Mouse (Mus musculus): ENCODE results near the gene Gm826. TPM values are rescaled to one million over a fixed set of nuclear protein-coding genes. Genes with fewer than 3 reads are reported as not detected.

Gm826 gene
- polyA plus RNA-seq, 1 experiment from 2014 or later = not detected

- Histone ChIP-seq H3K4me3 (peak overlapping the region; percentile 65), H3K9me3 (no peaks in the 10 kb centered on the region), H3K27me3 (peaks cover 77% of the 10 kb centered on the region), H3K27ac (0 out of 2 replicates have a peak overlapping the region, but pooled peaks have one; percentile 90), H3K4me1 (peaks cover 55% of the 10 kb centered on the region), H3K4me2 (peak overlapping the region; percentile 93), H3K36me3 (no peaks in the 10 kb centered on the region), H3K9ac (peak overlapping the region; percentile 84)
- no peak for ATAC-seq (ENCODE audit: insufficient number of reproducible peaks, insufficient read depth, low FRiP score, low TSS enrichment, low read depth)
- WGBS = under 1% methylated on average over 50 of the region's 50 CpGs
Observed at GRCm38 (mm10) chr2:160365107-160365911, 31.3 kb upstream of the Gm826 start.

GRCm38 (mm10) chr2:160364666-160365065 is 30.7 kb upstream of the Gm826 start:
- Histone ChIP-seq H3K4me2 (peak overlapping the region; percentile 93), H3K4me1 (peaks cover 55% of the 10 kb centered on the region), H3K4me3 (peak overlapping the region; percentile 65), H3K27me3 (peaks cover 77% of the 10 kb centered on the region), H3K9ac (peak overlapping the region; percentile 84), H3K36me3 (no peaks in the 10 kb centered on the region), H3K9me3 (no peaks in the 10 kb centered on the region), H3K27ac (no peak overlapping the region)
- 1% methylated on average over 12 of the region's 12 CpGs for WGBS
- no peak for ATAC-seq (ENCODE audit: insufficient number of reproducible peaks, insufficient read depth, low FRiP score, low TSS enrichment, low read depth)

GRCm38 (mm10) chr2:160364128-160364650 is 30.2 kb upstream of the Gm826 start:
- Histone ChIP-seq H3K9ac (peak overlapping the region; percentile 84), H3K4me1 (peaks cover 54% of the 10 kb centered on the region), H3K4me3 (peak overlapping the region; percentile 65), H3K4me2 (peak overlapping the region; percentile 93), H3K27ac (no peak overlapping the region), H3K9me3 (no peaks in the 10 kb centered on the region), H3K36me3 (no peaks in the 10 kb centered on the region), H3K27me3 (peaks cover 77% of the 10 kb centered on the region)
- 2% methylated on average over 9 of the region's 9 CpGs for WGBS
- ATAC-seq (ENCODE audit: insufficient number of reproducible peaks, insufficient read depth, low FRiP score, low TSS enrichment, low read depth) = no peak

DNA sequence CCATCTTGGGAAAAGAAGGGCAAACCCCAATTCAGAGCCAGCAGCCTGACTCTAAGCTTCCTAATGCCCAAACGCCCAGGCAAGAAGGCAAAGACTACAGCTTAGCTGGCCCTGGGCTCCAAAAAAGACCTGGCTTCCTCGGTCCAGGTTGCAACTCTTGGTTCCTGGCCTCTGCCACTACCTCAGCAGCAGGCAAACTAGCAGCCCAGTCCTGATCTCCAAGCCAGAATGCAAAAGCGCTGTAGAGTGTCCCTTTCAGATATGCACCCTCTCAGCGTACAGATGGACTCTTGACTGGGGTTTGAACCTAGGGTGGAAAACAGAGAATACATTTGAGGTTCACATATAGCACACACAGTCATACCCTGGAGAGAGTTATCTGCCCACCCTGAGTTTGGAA is 29.2 kb upstream of the Gm826 start:
- no peak for ATAC-seq (ENCODE audit: insufficient number of reproducible peaks, insufficient read depth, low FRiP score, low TSS enrichment, low read depth)
- Histone ChIP-seq H3K4me2 (peak overlapping the region; percentile 93), H3K36me3 (no peaks in the 10 kb centered on the region), H3K4me3 (peak overlapping the region; percentile 27), H3K4me1 (peaks cover 53% of the 10 kb centered on the region), H3K9me3 (no peaks in the 10 kb centered on the region), H3K27ac (no peak overlapping the region), H3K27me3 (peaks cover 77% of the 10 kb centered on the region), H3K9ac (no peak overlapping the region)
- 24% methylated on average over 4 of the region's 4 CpGs for whole genome bisulfite sequencing

DNA sequence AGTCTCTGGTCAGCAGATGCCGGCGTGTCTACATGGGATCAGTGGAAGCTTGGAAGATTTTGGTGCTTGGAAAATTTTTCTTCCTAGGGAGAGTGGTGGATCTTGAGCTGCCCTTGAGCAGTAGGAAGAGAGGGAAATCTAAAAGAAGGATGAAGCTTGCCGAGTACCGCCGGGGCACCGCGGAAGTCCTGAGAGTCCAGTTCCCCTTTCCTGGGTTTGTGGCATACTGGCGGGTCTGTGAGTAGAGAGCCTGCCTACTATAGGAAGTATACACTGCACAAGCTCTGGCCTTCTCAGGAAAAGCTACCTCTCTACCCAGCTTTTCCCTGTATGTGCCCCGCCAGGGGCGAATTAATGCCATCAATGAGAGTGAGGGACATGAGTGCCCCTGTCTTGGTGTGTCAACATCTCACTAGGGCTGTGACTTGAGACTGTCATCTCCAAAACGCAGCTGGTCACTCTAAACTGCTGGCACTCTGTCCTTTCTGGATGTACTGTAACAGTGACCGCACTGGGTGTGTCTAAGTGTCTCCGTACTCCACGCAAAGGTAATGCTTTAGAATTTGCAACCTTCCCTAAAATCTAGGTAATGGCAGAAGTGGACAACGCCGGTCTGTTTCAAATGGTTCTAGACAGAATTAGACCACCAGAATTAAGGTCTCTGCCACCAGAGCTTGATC is 27.6 kb upstream of the Gm826 start:
- peaks cover 50% of the 10 kb centered on the region for H3K4me1 ChIP-seq
- peaks cover 88% of the 10 kb centered on the region for H3K27me3 ChIP-seq
- H3K9me3 ChIP-seq = no peaks in the 10 kb centered on the region
- ATAC-seq (ENCODE audit: insufficient number of reproducible peaks, insufficient read depth, low FRiP score, low TSS enrichment, low read depth) = no peak
- WGBS = 16% methylated on average over 16 of the region's 16 CpGs
- no peaks in the 10 kb centered on the region for H3K36me3 ChIP-seq
- H3K9ac ChIP-seq = no peak overlapping the region
- 0 out of 2 replicates have a peak overlapping the region, but pooled peaks have one; percentile 7 for H3K4me2 ChIP-seq
- no peak overlapping the region for H3K27ac ChIP-seq
- no peak overlapping the region for H3K4me3 ChIP-seq

- 13% methylated on average over 8 of the region's 8 CpGs for WGBS
- no peak for ATAC-seq (ENCODE audit: insufficient number of reproducible peaks, insufficient read depth, low FRiP score, low TSS enrichment, low read depth)
Observed at GRCm38 (mm10) chr2:160360234-160360874, 26.4 kb upstream of the Gm826 start.

DNA sequence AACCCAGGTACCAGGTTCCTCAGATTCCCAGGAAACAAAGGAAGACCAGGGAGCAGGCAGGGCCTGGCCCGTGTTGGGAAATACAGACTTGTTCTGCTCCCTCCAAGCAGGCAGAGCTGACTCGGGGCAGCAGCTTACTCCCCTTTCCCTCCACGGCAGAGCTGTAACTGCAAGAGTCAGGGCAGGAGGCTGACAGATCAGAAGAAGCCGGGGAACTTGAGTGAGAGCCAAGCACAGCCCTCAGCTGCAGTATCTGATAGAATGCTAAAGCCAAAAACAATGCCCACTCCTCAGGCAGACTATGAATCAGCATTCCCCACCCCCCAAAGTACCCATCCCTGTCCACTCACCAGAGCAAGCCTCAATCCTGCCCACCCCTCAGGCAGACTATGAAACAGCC is 24.9 kb upstream of the Gm826 start:
- 6% methylated on average over 4 of the region's 4 CpGs for WGBS
- peaks cover 69% of the 10 kb centered on the region for H3K27me3 ChIP-seq
- ATAC-seq (ENCODE audit: insufficient number of reproducible peaks, insufficient read depth, low FRiP score, low TSS enrichment, low read depth) = no peak

More at GRCm38 (mm10) chr2:160360234-160360874, 26.4 kb upstream of the Gm826 start:
- peaks cover 77% of the 10 kb centered on the region for H3K27me3 ChIP-seq
- H3K9me3 ChIP-seq = no peaks in the 10 kb centered on the region
- no peak overlapping the region for H3K4me2 ChIP-seq
- no peak overlapping the region for H3K27ac ChIP-seq
- H3K4me1 ChIP-seq = peaks cover 38% of the 10 kb centered on the region
- no peaks in the 10 kb centered on the region for H3K36me3 ChIP-seq
- no peak overlapping the region for H3K9ac ChIP-seq
- H3K4me3 ChIP-seq = no peak overlapping the region

DNA sequence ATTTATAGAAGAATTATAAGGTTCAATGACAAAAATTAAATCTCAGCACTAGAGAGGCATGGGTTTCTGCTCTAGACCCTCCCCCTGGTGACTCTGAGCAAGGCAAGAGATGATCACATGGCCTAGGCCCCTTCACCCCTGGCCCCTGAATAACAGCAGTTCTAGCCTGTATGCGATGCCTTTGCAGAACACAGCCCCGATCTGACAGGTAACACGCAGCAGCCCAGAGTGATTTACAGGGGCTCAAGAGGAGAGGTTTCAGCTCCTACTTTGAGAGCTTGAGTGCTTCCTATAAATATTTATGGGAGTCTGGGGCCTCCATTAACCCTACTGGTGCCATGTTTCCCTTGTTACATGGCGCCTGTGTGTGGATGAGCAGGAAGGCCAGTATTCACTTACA is 23.5 kb upstream of the Gm826 start:
- Histone ChIP-seq H3K27ac (no peak overlapping the region), H3K9me3 (no peaks in the 10 kb centered on the region), H3K36me3 (no peaks in the 10 kb centered on the region), H3K4me1 (peaks cover 30% of the 10 kb centered on the region), H3K9ac (no peak overlapping the region), H3K4me2 (no peak overlapping the region), H3K27me3 (peaks cover 56% of the 10 kb centered on the region), H3K4me3 (no peak overlapping the region)
- no peak for ATAC-seq (ENCODE audit: insufficient number of reproducible peaks, insufficient read depth, low FRiP score, low TSS enrichment, low read depth)
- WGBS = 73% methylated on average over 4 of the region's 4 CpGs

More for the DNA sequence above, 24.9 kb upstream of the Gm826 start:
- no peak overlapping the region for H3K27ac ChIP-seq
- no peak overlapping the region for H3K4me2 ChIP-seq
- no peaks in the 10 kb centered on the region for H3K36me3 ChIP-seq
- no peak overlapping the region for H3K4me3 ChIP-seq
- no peak overlapping the region for H3K9ac ChIP-seq
- peaks cover 29% of the 10 kb centered on the region for H3K4me1 ChIP-seq
- no peaks in the 10 kb centered on the region for H3K9me3 ChIP-seq

DNA sequence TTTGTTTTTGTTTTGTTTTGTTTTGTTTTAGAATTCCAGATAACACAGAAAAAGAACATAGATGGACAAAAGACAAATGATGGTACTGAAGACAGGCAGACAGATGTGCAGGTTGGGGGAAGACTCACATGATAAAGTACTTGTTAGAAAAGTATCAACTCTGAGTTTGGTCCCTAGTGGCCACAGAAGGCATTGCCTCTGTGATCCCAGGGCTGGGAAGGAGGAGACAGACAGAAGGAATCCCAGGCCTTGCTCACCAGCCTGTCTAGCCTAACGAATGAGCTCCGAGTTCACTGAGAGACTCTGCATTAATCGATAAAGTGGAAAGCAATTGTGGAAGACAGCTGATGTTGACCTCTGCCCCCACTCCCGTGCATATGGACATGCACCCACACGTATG is 22.2 kb upstream of the Gm826 start:
- no peak overlapping the region for H3K9ac ChIP-seq
- H3K4me1 ChIP-seq = peaks cover 22% of the 10 kb centered on the region; the same call in 1 of the 2 replicates
- H3K9me3 ChIP-seq = no peaks in the 10 kb centered on the region
- ATAC-seq (ENCODE audit: insufficient number of reproducible peaks, insufficient read depth, low FRiP score, low TSS enrichment, low read depth) = no peak
- H3K4me3 ChIP-seq = no peak overlapping the region
- H3K36me3 ChIP-seq = no peaks in the 10 kb centered on the region
- H3K4me2 ChIP-seq = no peak overlapping the region
- 57% methylated on average over 5 of the region's 5 CpGs for WGBS
- H3K27me3 ChIP-seq = peaks cover 47% of the 10 kb centered on the region
- H3K27ac ChIP-seq = no peak overlapping the region

GRCm38 (mm10) chr2:160354319-160354718 is 20.4 kb upstream of the Gm826 start:
- no peak overlapping the region for H3K27ac ChIP-seq
- no peak for ATAC-seq (ENCODE audit: insufficient number of reproducible peaks, insufficient read depth, low FRiP score, low TSS enrichment, low read depth)
- no peak overlapping the region for H3K4me2 ChIP-seq
- 69% methylated on average over 2 of the region's 2 CpGs for WGBS
- H3K36me3 ChIP-seq = no peaks in the 10 kb centered on the region
- H3K9ac ChIP-seq = no peak overlapping the region
- H3K27me3 ChIP-seq = peaks cover 31% of the 10 kb centered on the region
- no peaks in the 10 kb centered on the region for H3K9me3 ChIP-seq
- peaks cover 13% of the 10 kb centered on the region; the same call in 1 of the 2 replicates for H3K4me1 ChIP-seq
- no peak overlapping the region for H3K4me3 ChIP-seq

DNA sequence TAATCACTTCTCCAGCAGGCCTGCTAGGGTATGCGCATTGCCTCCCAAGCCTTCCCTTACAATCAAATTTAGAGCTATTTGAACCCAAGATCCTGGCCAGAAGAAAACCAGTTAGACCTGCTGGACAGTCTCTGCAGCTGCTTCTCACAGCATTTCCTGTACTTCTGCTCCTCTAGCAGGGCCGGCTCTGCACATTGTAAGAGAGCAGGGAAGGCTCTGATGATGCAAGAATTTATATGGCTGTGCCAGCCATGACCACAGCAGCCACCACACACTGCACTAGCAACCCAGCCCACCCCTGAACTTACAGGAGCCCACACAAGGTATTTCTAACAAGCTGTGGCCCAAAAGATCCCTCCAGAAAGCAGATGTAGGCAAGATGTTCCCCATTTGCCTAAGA is 19.6 kb upstream of the Gm826 start:
- H3K4me3 ChIP-seq = no peak overlapping the region
- 0 out of 2 replicates have a peak overlapping the region, but pooled peaks have one; percentile 2 for H3K9ac ChIP-seq
- no peaks in the 10 kb centered on the region for H3K9me3 ChIP-seq
- H3K27me3 ChIP-seq = peaks cover 23% of the 10 kb centered on the region
- 0 out of 2 replicates have a peak, but pooled peaks cover 9% of the 10 kb centered on the region for H3K4me1 ChIP-seq
- H3K4me2 ChIP-seq = no peak overlapping the region
- H3K36me3 ChIP-seq = no peaks in the 10 kb centered on the region
- 44% methylated on average over 2 of the region's 2 CpGs for WGBS
- H3K27ac ChIP-seq = no peak overlapping the region
- no peak for ATAC-seq (ENCODE audit: insufficient number of reproducible peaks, insufficient read depth, low FRiP score, low TSS enrichment, low read depth)

Measured in embryonic facial prominence, embryonic 13.5 days (tissue).